Mouse (Mus musculus) Patski (cell line): ENCODE results near the gene Gm7579. TPM values are rescaled to one million over a fixed set of nuclear protein-coding genes. Genes with fewer than 3 reads are reported as not detected.
"Not testable (repeated sequence)": the region's sequence is repeated elsewhere in the genome, so short reads cannot be mapped to it uniquely, and the experiment has no call there.

Source experiments
- ATAC-seq: fragments of 100-300 bp; one replicate; pipeline ENCODE4 v1.8.0; 2021
- CTCF ChIA-PET: fragments of 350-600 bp; sonication (Branson Sonifier 250); formaldehyde crosslinking; loops from one replicate; lab custom pipeline; 2022; ENCODE audit warnings: inconsistent platforms; lab: Charles Lee
- POLR2A ChIA-PET: fragments of 350-600 bp; sonication (Branson Sonifier 250); formaldehyde crosslinking; loops from one replicate; lab custom pipeline; 2022; ENCODE audit warnings: antibody characterized with exemption, inconsistent platforms; lab: Charles Lee
- DNase-seq: peaks from one replicate; pipeline ENCODE4 v3.0.0-alpha.2; 2011; ENCODE audit warnings: low read depth, low spot score
- H3K27me3 ChIP-seq: fragments of 371-371 bp; one replicate; pipeline ENCODE4 v1.5.1; 2021
- CTCF ChIP-seq: fragments of 100-300 bp; IDR thresholded peaks from one replicate; pipeline ENCODE4 v1.5.1; 2021
- in situ Hi-C: fragments of 300-500 bp; cut with MboI; formaldehyde crosslinking; loops from 3 replicates; pipeline ENCODE4 v1.11.1; 2018; ENCODE audit warnings: low pct_unique_long_range_greater_than_20kb, mixed read lengths
- polyA plus RNA-seq: library from polyadenylated mRNA; unstranded; gene quantifications from one replicate; pipeline ENCODE4 v1.2.3, GENCODE M21; 2021

The Gm7579 gene
- polyA plus RNA-seq, result not detected

- TF ChIP-seq CTCF, result no peak
- in situ Hi-C loops, result no loop called here
- no peak for ATAC-seq
- DNase-seq, result no peak
- no peaks in the 10 kb centered on the region for H3K27me3 ChIP-seq
- ChIA-PET CTCF (no interaction called here), POLR2A (interaction anchor here (0.5 kb wide), 1 partner anchor 60 kb away, joined by 3 read pairs; no protein-coding TSS in a partner anchor)
Observed at GRCm38 (mm10) chr7:142211559-142211958, at the start of gene Gm7579. Gm7579 (plus strand) TSS chr7:142211859.

GRCm38 (mm10) chr7:142165639-142166038 lies 46.0 kb upstream of the Gm7579 start, which contains the start of gene Gm4553:
Gm4553 (minus strand) TSS chr7:142165739.
- H3K27me3 ChIP-seq, DNase-seq, CTCF ChIA-PET, in situ Hi-C loops, POLR2A ChIA-PET, ATAC-seq: not testable (repeated sequence)

- peaks cover 13% of the 10 kb centered on the region for H3K27me3 ChIP-seq
- POLR2A ChIA-PET, result no interaction called here
- in situ Hi-C loops, result no loop called here
- TF ChIP-seq CTCF, result peak; percentile 47
- ATAC-seq, result no peak
- DNase-seq, result no peak
- CTCF ChIA-PET, result no interaction called here
Observed at GRCm38 (mm10) chr7:142169836-142170235, 41.8 kb upstream of the Gm7579 start.

DNA sequence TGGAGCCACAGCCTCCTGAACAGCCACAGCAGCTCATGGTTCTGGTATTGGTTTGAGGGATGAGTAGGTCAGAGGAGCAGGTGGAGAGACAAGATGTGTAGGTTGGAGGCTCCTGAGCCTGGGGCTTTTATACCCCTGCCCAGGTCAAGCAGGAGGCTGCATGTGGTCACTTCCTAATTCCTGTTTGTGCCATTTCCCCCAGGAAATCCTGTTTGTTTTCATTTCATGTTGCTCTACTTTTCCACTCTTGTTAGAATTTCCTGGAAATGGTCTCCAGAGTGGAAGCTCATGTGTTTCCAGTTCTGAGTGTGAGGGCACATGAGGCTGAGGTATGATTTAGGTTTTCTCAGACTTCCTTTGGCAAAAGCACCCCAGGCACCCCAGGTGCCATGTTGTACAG lies 35.8 kb upstream of the Gm7579 start, which contains the start of gene Krtap5-2:
TSS of gene Krtap5-2 (minus strand) at position 101 of the 400 bp plus-strand sequence.
- ATAC-seq, result not testable (repeated sequence)

DNA sequence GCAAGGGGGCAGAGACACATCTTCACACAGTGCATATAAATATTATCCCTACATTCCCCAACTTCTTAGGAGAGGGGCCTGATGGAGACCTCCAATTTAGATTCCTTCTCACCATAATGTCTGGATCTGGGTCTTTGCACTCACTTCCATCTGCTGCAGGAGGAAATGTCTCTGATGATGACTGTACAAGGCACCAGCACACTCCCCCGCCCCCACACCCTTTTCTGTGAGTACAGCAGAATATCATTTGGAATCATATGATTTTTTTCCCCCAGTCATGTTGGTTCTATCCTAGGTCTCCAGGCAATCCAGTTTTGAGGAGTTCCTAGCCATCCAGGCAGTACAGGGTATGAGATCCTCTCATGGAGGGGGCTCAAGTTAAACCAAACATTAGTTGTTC lies 33.0 kb upstream of the Gm7579 start:
- TF ChIP-seq CTCF, result no peak
- DNase-seq (no peak), ATAC-seq (no peak)
- ChIA-PET CTCF (no interaction called here), POLR2A (no interaction called here)
- H3K27me3 ChIP-seq, result peaks cover 20% of the 10 kb centered on the region
- in situ Hi-C loops, result no loop called here

More for the DNA sequence above, 35.8 kb upstream of the Gm7579 start, which contains the start of gene Krtap5-2:
- H3K27me3 ChIP-seq, CTCF ChIA-PET, POLR2A ChIA-PET, DNase-seq, in situ Hi-C loops: not testable (repeated sequence)

DNA sequence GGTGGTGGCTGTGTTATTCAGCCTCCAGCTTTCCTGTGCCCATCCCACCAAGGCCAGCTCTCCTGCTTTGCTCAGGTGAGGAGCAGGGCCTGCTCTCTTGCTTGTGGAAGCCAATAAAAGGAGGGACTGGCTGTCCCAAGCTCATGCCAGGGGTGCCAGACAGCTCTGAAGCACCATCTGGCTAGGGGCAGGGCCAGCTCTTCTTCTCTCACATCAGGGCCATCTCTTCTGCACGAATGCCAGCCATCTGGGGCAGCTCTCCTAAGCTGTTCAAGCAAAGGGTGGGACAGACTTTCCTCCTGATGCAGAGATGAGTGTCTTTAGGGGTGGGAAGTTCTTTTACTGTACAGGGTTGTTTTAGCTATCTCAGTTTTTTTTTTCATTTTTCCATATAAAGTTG lies 30.6 kb upstream of the Gm7579 start:
- DNase-seq (no peak), ATAC-seq (no peak)
- TF ChIP-seq CTCF, result no peak
- peaks cover 25% of the 10 kb centered on the region for H3K27me3 ChIP-seq
- CTCF ChIA-PET, result no interaction called here
- in situ Hi-C loops, result no loop called here
- POLR2A ChIA-PET, result no interaction called here

- CTCF ChIA-PET, result no interaction called here
- POLR2A ChIA-PET, result no interaction called here
- in situ Hi-C loops, result no loop called here
- peaks cover 11% of the 10 kb centered on the region for H3K27me3 ChIP-seq
- no peak for TF ChIP-seq CTCF
- DNase-seq, result no peak
- no peak for ATAC-seq
Observed at GRCm38 (mm10) chr7:142188156-142188555, 23.5 kb upstream of the Gm7579 start.

DNA sequence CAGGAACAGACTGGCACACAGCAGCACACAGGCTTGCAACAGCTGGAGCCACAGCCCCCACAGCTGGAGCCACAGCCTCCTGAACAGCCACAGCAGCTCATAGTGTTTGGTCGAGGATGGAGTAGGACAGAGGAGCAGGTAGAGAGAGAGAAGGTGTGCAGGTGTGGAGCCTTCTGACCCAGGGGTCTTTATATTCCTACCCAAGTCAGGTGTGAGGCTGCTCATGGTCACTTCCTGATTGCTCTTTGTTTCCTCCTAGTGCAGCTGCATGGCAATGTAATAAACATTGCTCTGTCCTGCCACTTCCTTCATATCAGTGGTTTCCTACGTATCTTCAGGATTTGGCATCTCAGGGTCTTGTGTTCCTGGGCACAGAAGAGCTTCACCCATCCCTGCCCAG lies 21.4 kb upstream of the Gm7579 start, which contains the start of gene Gm10153:
TSS of gene Gm10153 (minus strand) at position 101 of the 400 bp plus-strand sequence.
- ATAC-seq (no peak), DNase-seq (no peak)
- ChIA-PET POLR2A (no interaction called here), CTCF (no interaction called here)
- no peak for TF ChIP-seq CTCF
- in situ Hi-C loops, result loop anchor here (10.0 kb wide), 1 partner anchor 1255 kb away; no protein-coding TSS in a partner anchor
- peaks cover 9% of the 10 kb centered on the region for H3K27me3 ChIP-seq

- POLR2A ChIA-PET, result no interaction called here
- CTCF ChIA-PET, result no interaction called here
- H3K27me3 ChIP-seq, result peaks cover 4% of the 10 kb centered on the region
- TF ChIP-seq CTCF, result no peak
- in situ Hi-C loops, result loop anchor here (10.0 kb wide), 1 partner anchor 1264 kb away; no protein-coding TSS in a partner anchor
- DNase-seq (no peak), ATAC-seq (peak; percentile 8)
Observed at GRCm38 (mm10) chr7:142198748-142199147, 12.9 kb upstream of the Gm7579 start.

DNA sequence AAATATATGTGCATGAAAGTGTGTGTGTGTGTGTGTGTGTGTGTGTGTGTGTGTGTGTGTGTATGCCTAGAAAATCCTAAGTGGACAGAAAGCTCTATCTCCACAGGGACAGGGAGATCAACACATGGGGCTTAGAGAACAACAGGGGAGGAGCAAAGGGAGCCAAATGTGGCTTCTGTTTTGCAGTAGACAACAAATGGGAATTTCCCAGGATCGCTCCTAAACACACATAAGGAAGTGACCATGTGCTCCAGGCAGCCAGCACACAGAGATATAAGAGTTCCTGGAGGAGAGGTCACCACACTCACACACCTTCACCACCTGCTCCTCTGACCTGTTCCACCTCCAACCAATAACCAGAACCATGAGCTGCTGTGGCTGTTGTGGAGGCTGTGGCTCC lies 10.6 kb upstream of the Gm7579 start, which contains the start of gene Krtap5-3:
TSS of gene Krtap5-3 (plus strand) at position 301 of the 400 bp plus-strand sequence.
- ChIA-PET CTCF (no interaction called here), POLR2A (no interaction called here)
- ATAC-seq (no peak), DNase-seq (no peak)
- TF ChIP-seq CTCF, result no peak
- H3K27me3 ChIP-seq, result no peaks in the 10 kb centered on the region
- in situ Hi-C loops, result no loop called here

- no peak for ATAC-seq
- ChIA-PET POLR2A (interaction anchor here (0.6 kb wide), 1 partner anchor 62 kb away, joined by 3 read pairs; no protein-coding TSS in a partner anchor), CTCF (no interaction called here)
- in situ Hi-C loops, result no loop called here
- TF ChIP-seq CTCF, result no peak
- DNase-seq, result no peak
- no peaks in the 10 kb centered on the region for H3K27me3 ChIP-seq
Observed at GRCm38 (mm10) chr7:142205488-142205887, 6.2 kb upstream of the Gm7579 start.

DNA sequence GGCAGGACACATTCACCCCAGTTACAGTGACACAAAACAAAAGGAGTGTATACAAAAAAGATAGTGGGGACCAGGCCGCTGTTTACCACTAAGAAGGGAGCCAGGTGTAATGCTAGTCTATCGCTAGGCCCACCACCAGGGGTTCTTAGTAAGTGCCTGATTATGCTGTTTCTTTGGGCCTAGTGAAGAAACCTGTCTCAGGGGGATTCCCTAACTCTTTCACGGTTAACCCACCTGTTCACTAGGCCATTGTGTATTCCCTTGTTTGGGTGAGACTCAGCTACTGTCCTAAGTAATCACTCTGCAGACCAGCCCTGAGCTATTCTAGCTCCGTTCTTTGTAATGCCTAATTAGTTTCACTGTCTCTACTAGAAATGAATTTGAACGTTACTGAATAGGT lies 4.8 kb upstream of the Gm7579 start:
- DNase-seq, H3K27me3 ChIP-seq, POLR2A ChIA-PET, in situ Hi-C loops, CTCF ChIA-PET, ATAC-seq: not testable (repeated sequence)

- in situ Hi-C loops, CTCF ChIA-PET, POLR2A ChIA-PET, DNase-seq, H3K27me3 ChIP-seq, ATAC-seq: not testable (repeated sequence)
Observed at GRCm38 (mm10) chr7:142212136-142212535, 477 bp downstream of the Gm7579 start.
